Mouse (Mus musculus) hindbrain, embryonic 16.5 days (tissue): Measurements from ENCODE around the gene Mrps27. TPM values are rescaled to one million over a fixed set of nuclear protein-coding genes. Genes with fewer than 3 reads are reported as not detected.

Experiments used
- ATAC-seq: fragments of 200-750 bp; cut with Nextera tagmentation; 2 replicates; pipeline ENCODE4 v1.8.0; 2017; ENCODE audit warnings: moderate TSS enrichment, moderate library complexity
- H3K27ac ChIP-seq: fragments of 300-500 bp; sonication (generic); 2 replicates; pipeline ENCODE4 v1.5.1; 2014; ENCODE audit warnings: low read depth, mild to moderate bottlenecking, control low read depth, low read length, moderate library complexity
- H3K27me3 ChIP-seq: fragments of 300-500 bp; sonication (generic); replicated peaks from 2 replicates; pipeline ENCODE4 v1.6.1; 2014; ENCODE audit warnings: low read length; ENCODE audit not compliant: control insufficient read depth, insufficient read depth
- H3K36me3 ChIP-seq: fragments of 300-500 bp; sonication (generic); 2 replicates; pipeline ENCODE4 v1.6.1; 2014; ENCODE audit warnings: mild to moderate bottlenecking, low read length, moderate library complexity, mixed read lengths; ENCODE audit not compliant: control insufficient read depth, insufficient read depth
- H3K4me1 ChIP-seq: fragments of 300-500 bp; sonication (generic); 2 replicates; pipeline ENCODE4 v1.6.1; 2014; ENCODE audit warnings: low read depth, low read length; ENCODE audit not compliant: control insufficient read depth, insufficient read depth
- H3K4me2 ChIP-seq: fragments of 300-500 bp; sonication (generic); 2 replicates; pipeline ENCODE4 v1.6.1; 2014; ENCODE audit warnings: mild to moderate bottlenecking, low read length, control low read depth, moderate library complexity
- H3K4me3 ChIP-seq: fragments of 300-500 bp; sonication (generic); 2 replicates; pipeline ENCODE4 v1.5.1; 2014; ENCODE audit warnings: mild to moderate bottlenecking, low read length, control low read depth, moderate library complexity
- H3K9ac ChIP-seq: fragments of 300-500 bp; sonication (generic); 2 replicates; pipeline ENCODE4 v1.6.1; 2014; ENCODE audit warnings: low read depth, mild to moderate bottlenecking, control low read depth, low read length, moderate library complexity
- H3K9me3 ChIP-seq: fragments of 300-500 bp; sonication (generic); 2 replicates; pipeline ENCODE4 v1.6.1; 2014; ENCODE audit warnings: mild to moderate bottlenecking, low read length, moderate library complexity; ENCODE audit not compliant: control insufficient read depth
- WGBS: fragments of 180-500 bp; shearing (Covaris S2); extraction: QIAGEN DNeasy Blood & Tissue Kit; methylation state at CpG from one replicate; pipeline ENCODE4 v1.1.7; 2014; 5-methylcytosine and 5-hydroxymethylcytosine counted together
- polyA plus RNA-seq: library from polyadenylated mRNA; unstranded; fragments of >200 nt; fragmentation: Nextera tagmentation; extraction: Ambion mirVana; gene quantifications from 2 replicates; pipeline ENCODE4 v1.2.1, GENCODE M21; 2015

Gene Mrps27
- polyA plus RNA-seq, 1 experiment from 2014 or later, result 47.6 TPM

DNA sequence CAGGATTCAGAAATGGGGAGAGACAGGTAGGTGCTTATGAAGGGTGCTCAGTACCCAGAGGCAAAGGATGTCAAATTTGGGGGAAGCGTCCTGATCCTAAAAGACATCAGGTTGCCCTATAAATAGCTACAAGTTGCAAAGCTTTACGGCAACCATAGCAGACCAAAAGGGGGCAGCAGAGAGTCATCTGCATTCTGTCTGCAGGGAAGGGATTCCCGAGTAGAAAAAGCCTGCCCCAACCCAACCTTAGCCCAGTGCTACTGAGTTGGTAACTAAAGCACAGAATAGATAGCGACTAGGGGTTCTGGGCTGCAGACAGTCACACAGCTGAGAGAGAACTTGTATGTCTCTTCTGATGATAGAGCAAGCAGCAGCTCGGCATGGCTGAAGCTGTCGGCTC lies 31.0 kb downstream of the Mrps27 start:
- no peak overlapping the region for H3K4me3 ChIP-seq
- H3K4me2 ChIP-seq, result no peak overlapping the region
- H3K4me1 ChIP-seq, result no peaks in the 10 kb centered on the region
- no peaks in the 10 kb centered on the region for H3K27me3 ChIP-seq
- ATAC-seq, result peak; percentile 83
- WGBS, result 37% methylated on average over 6 of the region's 6 CpGs
- H3K36me3 ChIP-seq, result no peaks in the 10 kb centered on the region
- H3K9ac ChIP-seq, result no peak overlapping the region
- H3K9me3 ChIP-seq, result no peaks in the 10 kb centered on the region
- no peak overlapping the region for H3K27ac ChIP-seq

GRCm38 (mm10) chr13:99377055-99377454 lies 32.5 kb downstream of the Mrps27 start:
- no peaks in the 10 kb centered on the region for H3K27me3 ChIP-seq
- no peaks in the 10 kb centered on the region for H3K9me3 ChIP-seq
- H3K4me3 ChIP-seq, result no peak overlapping the region
- ATAC-seq, result no peak
- H3K27ac ChIP-seq, result no peak overlapping the region
- 91% methylated on average over 6 of the region's 6 CpGs for WGBS
- no peak overlapping the region for H3K4me2 ChIP-seq
- H3K9ac ChIP-seq, result no peak overlapping the region
- H3K36me3 ChIP-seq, result no peaks in the 10 kb centered on the region
- H3K4me1 ChIP-seq, result no peaks in the 10 kb centered on the region

GRCm38 (mm10) chr13:99378223-99378622 lies 33.6 kb downstream of the Mrps27 start:
- Histone ChIP-seq H3K4me2 (no peak overlapping the region), H3K27ac (no peak overlapping the region), H3K9ac (no peak overlapping the region), H3K4me1 (no peaks in the 10 kb centered on the region), H3K27me3 (no peaks in the 10 kb centered on the region), H3K36me3 (no peaks in the 10 kb centered on the region), H3K9me3 (no peaks in the 10 kb centered on the region), H3K4me3 (no peak overlapping the region)
- 100% methylated on average over 1 of the region's 1 CpGs for WGBS
- no peak for ATAC-seq

GRCm38 (mm10) chr13:99382373-99382772 lies 37.8 kb downstream of the Mrps27 start:
- Histone ChIP-seq H3K36me3 (no peaks in the 10 kb centered on the region), H3K9ac (no peak overlapping the region), H3K4me3 (no peak overlapping the region), H3K4me1 (no peaks in the 10 kb centered on the region), H3K27me3 (no peaks in the 10 kb centered on the region), H3K9me3 (no peaks in the 10 kb centered on the region), H3K4me2 (no peak overlapping the region), H3K27ac (no peak overlapping the region)
- no peak for ATAC-seq
- 52% methylated on average over 6 of the region's 6 CpGs for WGBS

- H3K4me2 ChIP-seq, result no peak overlapping the region
- H3K27ac ChIP-seq, result no peak overlapping the region
- 60% methylated on average over 7 of the region's 7 CpGs for WGBS
- H3K4me1 ChIP-seq, result peaks cover 6% of the 10 kb centered on the region; the same call in 1 of the 2 replicates
- H3K4me3 ChIP-seq, result no peak overlapping the region
- ATAC-seq, result no peak
- H3K9me3 ChIP-seq, result no peaks in the 10 kb centered on the region
- no peak overlapping the region for H3K9ac ChIP-seq
- H3K27me3 ChIP-seq, result no peaks in the 10 kb centered on the region
- no peaks in the 10 kb centered on the region for H3K36me3 ChIP-seq
These were observed 40.1 kb downstream of the Mrps27 start for GRCm38 (mm10) chr13:99384555-99385203.

DNA sequence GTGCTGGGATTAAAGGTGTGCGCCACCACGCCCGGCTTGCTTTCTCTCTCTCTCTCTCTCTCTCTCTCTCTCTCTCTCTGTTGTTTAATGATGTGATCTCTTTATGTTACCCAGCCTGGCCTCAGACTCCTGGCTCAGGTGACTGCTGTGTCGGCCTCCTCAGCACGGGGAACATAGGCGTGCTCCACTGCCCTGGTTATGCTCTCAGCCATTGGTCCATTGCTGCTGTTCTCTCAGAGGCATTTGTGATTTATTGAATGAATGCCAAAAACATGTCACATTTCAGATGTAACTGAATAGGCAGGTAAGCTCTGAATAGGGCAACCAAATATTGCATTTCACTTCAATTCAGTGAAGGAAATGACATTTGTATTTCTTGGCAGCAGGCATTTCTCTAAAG lies 41.3 kb downstream of the Mrps27 start:
- H3K27me3 ChIP-seq, result no peaks in the 10 kb centered on the region
- no peak overlapping the region for H3K9ac ChIP-seq
- peak; percentile 60; the same call in 1 of the 2 replicates for ATAC-seq
- no peak overlapping the region for H3K4me2 ChIP-seq
- H3K4me1 ChIP-seq, result peaks cover 6% of the 10 kb centered on the region; the same call in 1 of the 2 replicates
- H3K9me3 ChIP-seq, result no peaks in the 10 kb centered on the region
- H3K27ac ChIP-seq, result no peak overlapping the region
- 92% methylated on average over 6 of the region's 6 CpGs for WGBS
- no peak overlapping the region for H3K4me3 ChIP-seq
- no peaks in the 10 kb centered on the region for H3K36me3 ChIP-seq

- no peak for ATAC-seq
- Histone ChIP-seq H3K4me2 (no peak overlapping the region), H3K4me3 (no peak overlapping the region), H3K36me3 (no peaks in the 10 kb centered on the region), H3K9ac (no peak overlapping the region), H3K27me3 (no peaks in the 10 kb centered on the region), H3K27ac (no peak overlapping the region), H3K9me3 (no peaks in the 10 kb centered on the region), H3K4me1 (peaks cover 6% of the 10 kb centered on the region; the same call in 1 of the 2 replicates)
- 80% methylated on average over 7 of the region's 7 CpGs for WGBS
These were observed 41.8 kb downstream of the Mrps27 start for GRCm38 (mm10) chr13:99386341-99386740.

DNA sequence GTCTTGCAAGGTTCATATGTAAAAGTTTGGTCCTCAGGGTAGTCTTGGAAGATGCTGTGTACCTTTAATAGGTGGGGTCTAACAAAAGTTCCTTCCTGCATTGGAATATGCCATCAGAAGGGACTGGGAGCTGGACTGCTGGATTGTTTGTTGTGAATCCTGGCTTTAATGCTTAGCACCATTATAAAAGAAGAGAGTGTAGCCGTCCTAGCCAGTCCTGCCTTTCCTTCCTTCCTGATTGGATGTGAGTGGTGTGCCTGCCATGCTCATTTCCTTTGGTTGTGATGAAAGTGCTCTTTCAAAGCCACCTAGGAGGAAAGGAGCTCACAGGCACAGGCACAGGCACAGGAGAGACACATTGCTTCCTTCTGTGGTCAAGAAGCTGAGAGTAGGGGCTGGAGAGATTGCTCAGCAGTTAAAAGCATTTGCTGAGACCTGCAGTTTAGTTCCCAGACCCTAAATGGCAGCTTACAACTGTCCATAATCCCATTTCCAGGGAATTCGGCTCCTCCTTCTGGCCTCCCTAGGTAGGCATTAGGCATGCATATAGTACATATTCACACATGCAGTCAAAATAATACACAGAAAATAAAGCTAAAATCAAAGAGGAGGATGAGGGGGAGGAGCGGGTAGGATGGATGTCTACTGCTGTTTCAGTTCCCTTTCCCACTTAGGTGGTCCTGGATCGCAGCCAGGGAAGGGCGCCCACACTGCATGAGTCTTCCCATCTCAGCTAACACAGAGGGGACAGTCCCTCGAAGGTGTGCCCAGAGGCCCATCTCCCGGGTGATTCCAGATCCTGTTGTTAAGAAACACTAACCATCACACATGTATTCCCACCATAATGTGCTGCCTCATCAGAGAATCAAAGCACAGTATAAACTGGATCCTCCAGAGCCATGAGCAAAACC lies 43.6 kb downstream of the Mrps27 start:
- Histone ChIP-seq H3K9me3 (no peaks in the 10 kb centered on the region), H3K4me1 (peaks cover 6% of the 10 kb centered on the region; the same call in 1 of the 2 replicates)
- no peak for ATAC-seq

DNA sequence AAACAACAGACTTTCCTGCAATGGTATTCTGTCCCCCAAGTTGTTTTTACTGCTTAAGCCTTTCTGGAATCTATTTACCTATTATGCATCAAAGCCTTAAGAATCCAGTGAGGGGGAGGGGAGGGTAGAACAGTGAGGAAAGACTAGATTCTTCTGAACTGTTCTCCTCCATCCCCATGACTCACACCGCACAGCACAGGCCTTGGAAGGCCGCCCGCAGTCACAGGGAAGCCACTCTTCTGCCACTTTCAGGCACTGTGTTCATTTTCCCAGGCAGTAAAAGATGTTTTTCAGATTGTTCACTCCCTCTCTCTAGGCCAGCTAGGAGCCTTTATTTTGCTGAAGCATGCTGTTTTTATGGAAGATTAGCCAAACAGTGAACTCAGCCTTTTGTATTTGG lies 46.8 kb downstream of the Mrps27 start:
- no peaks in the 10 kb centered on the region for H3K36me3 ChIP-seq
- no peak overlapping the region for H3K9ac ChIP-seq
- no peak overlapping the region for H3K4me2 ChIP-seq
- ATAC-seq, result peak; percentile 75; the same call in 1 of the 2 replicates
- no peak overlapping the region for H3K4me3 ChIP-seq
- 70% methylated on average over 3 of the region's 3 CpGs for WGBS
- H3K9me3 ChIP-seq, result no peaks in the 10 kb centered on the region
- H3K27ac ChIP-seq, result peak overlapping the region; percentile 36; the same call in 1 of the 2 replicates
- no peaks in the 10 kb centered on the region for H3K27me3 ChIP-seq
- peaks cover 8% of the 10 kb centered on the region; the same call in 1 of the 2 replicates for H3K4me1 ChIP-seq

More for the DNA sequence above, 43.6 kb downstream of the Mrps27 start:
- Histone ChIP-seq H3K9ac (no peak overlapping the region), H3K27me3 (no peaks in the 10 kb centered on the region), H3K27ac (no peak overlapping the region), H3K4me3 (no peak overlapping the region), H3K4me2 (no peak overlapping the region), H3K36me3 (no peaks in the 10 kb centered on the region)
- 60% methylated on average over 7 of the region's 7 CpGs for WGBS
